Mouse (Mus musculus): ENCODE data around the gene Frg2f1.
"Not testable (repeated sequence)": the region's sequence is repeated elsewhere in the genome, so short reads cannot be mapped to it uniquely, and the experiment has no call there.

Frg2f1 gene

GRCm38 (mm10) chr4:119539031-119539824 lies at the start of gene Frg2f1:
Frg2f1 (minus strand) TSS chr4:119539529.
- DNase-seq (ENCODE audit: low spot score) = peak; percentile 95

DNA sequence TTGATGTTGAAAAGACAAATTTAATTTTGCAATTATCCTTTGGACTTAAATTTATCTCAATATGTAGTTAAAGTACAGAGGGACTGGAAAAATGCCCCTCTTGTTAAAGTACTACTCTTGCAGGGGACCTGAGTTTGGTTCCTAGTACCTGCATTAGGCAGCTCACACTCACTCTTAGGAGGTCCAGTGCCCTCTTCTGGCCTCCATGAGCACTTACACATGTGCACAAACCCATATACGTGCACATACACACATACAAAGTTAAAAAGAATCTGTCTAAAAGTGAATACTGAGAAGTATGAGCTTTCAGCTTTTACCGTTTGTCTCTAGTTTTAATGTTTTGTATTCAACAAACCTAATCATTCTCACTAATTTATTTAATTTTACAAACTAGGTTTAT lies 48.7 kb upstream of the Frg2f1 start:
- DNase-seq (ENCODE audit: low spot score) = no peak

GRCm38 (mm10) chr4:119575459-119575858 lies 36.1 kb upstream of the Frg2f1 start:
- no peak for DNase-seq (ENCODE audit: low spot score)

GRCm38 (mm10) chr4:119574504-119574903 lies 35.2 kb upstream of the Frg2f1 start:
- DNase-seq (ENCODE audit: low spot score) = no peak

GRCm38 (mm10) chr4:119572682-119573081 lies 33.4 kb upstream of the Frg2f1 start:
- no peak for DNase-seq (ENCODE audit: low spot score)

- no peak for DNase-seq (ENCODE audit: low spot score)
Observed at GRCm38 (mm10) chr4:119566322-119566835, 27.1 kb upstream of the Frg2f1 start.

GRCm38 (mm10) chr4:119563136-119563535 lies 23.8 kb upstream of the Frg2f1 start:
- DNase-seq (ENCODE audit: low spot score) = no peak

GRCm38 (mm10) chr4:119555466-119555865 lies 16.1 kb upstream of the Frg2f1 start:
- no peak for DNase-seq (ENCODE audit: low spot score)

DNA sequence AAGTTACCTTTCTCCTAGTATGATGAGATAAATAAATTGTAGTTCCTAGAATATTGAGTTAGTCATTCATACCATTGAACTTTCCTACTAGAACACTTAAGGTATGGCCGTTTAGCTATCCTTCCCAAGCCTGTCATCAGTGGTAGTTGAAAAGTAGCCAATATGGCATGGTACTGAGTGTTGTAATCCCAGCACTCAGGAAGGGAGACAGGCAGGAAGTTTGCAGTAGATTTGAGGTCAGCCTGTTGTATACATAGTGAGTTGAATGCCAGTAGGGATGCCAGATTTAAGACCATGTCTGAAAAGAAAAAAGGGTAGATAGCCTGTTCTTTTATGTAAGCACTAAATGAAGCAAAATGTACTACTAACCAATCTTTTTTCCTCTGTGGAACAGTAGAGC lies 11.5 kb upstream of the Frg2f1 start:
- DNase-seq (ENCODE audit: low spot score) = no peak

DNA sequence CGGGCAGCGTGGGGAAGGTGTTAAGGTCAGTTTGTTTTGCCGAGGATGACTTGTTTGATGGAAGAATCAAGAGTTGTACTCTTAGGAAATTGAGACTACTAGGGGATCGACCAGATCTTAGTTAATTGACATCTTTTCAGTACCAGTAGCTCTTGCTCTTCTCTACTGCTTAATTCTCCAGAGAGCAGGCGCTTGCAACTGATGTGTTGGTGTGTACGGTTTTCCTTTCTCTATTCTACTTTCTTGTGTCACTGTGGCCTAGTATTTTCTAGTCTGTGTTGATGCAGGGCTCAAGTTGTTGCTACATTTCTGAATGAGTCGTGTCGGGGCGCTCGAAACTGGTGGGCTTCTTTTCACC lies 1.2 kb upstream of the Frg2f1 start:
- DNase-seq (ENCODE audit: low spot score) = no peak

DNA sequence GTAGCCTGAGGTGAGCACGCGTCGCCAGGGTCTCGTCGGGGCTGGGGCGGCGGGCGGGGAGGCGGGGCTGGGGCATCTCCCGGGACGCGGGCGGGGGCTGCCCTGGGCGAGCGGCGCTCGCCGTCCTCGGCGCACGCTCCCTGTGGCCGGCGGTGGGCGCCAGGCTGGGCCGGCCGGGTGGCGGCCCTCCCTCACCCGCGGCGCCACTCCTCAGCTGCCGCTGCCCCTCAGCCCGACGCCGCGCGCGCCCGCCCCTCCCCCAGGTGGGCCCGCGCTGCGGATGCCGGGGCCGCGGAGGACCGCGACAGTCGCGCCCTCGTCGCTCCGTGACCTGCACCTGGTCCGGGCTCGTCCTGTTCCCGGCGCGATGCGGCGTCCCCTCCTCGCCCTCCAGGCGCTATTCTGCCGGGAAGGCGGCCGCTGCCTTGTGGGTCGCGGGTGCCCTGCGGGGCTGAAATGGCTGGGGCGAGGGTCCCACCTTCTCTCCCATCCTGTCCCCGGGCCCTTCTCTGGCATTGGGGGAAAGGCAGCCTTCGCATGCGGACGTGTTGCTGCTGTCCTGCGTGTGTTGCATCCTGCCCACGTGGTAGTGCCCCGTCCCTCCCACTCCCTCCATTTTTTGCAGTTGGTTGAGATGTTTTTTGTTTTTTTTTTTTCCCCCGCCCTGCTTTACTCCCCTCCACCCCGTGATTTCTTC lies 655 bp upstream of the Frg2f1 start:
- peak; percentile 38 for DNase-seq (ENCODE audit: low spot score)

DNA sequence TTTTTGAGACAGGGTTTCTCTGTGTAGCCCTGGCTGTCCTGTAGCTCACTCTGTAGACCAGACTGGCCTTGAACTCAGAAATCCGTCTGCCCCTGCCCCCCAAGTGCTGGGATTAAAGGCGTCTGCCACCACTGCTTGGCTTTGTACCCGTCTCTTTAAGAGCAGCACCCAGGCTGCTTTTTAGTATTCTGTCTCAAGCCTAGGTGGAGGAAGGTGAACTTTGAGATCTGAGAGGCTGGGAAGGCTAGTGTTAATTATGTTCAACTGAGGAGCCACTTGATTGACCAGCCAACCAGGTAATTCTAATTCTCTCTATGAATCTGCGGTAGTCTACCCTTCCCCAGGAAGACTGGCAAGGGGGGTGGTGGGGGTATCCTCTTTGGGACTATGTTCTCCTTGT lies 1.9 kb downstream of the Frg2f1 start:
- DNase-seq (ENCODE audit: low spot score) = no peak

GRCm38 (mm10) chr4:119536615-119537014 lies 2.7 kb downstream of the Frg2f1 start, which contains the start of gene Foxj3:
Foxj3 (plus strand) TSS chr4:119537004.
- not testable (repeated sequence) for DNase-seq (ENCODE audit: low spot score)

DNA sequence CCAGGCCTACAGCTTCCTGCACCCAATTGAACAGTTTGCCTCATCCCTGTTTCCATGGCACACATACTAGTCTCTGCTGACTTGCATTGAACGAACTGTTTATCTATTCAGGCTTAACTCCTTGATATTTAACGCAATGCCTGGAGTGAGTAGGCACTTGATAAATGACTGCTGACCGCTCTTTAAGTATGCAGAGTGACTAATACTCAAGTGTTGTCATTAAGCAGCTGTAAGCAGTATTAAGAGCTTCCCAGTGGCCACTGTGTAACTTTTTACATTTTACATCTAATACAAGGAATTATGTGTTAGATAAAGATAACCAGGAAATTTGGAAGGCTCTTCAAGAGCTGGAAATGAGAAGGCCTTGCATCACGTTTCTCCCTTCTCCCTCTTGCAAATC lies 4.2 kb downstream of the Frg2f1 start:
- DNase-seq (ENCODE audit: low spot score) = no peak

- DNase-seq (ENCODE audit: low spot score) = no peak
Observed at GRCm38 (mm10) chr4:119531813-119532212, 7.5 kb downstream of the Frg2f1 start.

DNA sequence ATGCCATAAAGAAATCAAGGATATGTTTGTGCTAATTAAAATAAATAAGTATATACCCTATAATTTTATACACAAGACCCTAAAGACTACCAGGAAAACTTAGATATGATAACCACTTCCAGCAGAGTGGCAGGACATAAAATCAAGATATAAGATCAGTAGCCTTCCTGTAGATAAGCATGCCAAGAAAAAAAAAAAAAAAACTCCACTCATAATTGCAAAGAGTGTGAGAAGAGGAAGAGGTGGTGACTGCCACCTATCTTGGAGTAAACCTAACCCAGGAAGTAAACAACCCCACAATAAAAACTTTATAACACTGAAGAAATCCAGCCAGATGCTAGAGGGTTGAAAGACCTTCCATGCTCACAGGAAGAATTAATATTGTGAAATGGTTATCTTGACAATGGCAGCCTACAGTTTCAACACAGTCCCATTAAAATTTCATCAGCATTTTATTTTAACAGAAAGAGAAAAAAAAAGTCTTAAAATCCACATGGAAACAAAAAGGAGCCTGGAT lies 12.9 kb downstream of the Frg2f1 start:
- DNase-seq (ENCODE audit: low spot score) = no peak

- no peak for DNase-seq (ENCODE audit: low spot score)
Observed at GRCm38 (mm10) chr4:119524466-119524865, 14.9 kb downstream of the Frg2f1 start.

GRCm38 (mm10) chr4:119524010-119524409 lies 15.3 kb downstream of the Frg2f1 start:
- DNase-seq (ENCODE audit: low spot score) = no peak

GRCm38 (mm10) chr4:119523575-119523974 lies 15.8 kb downstream of the Frg2f1 start:
- no peak for DNase-seq (ENCODE audit: low spot score)

- DNase-seq (ENCODE audit: low spot score) = no peak
Observed at GRCm38 (mm10) chr4:119512731-119513141, 26.6 kb downstream of the Frg2f1 start.

GRCm38 (mm10) chr4:119511591-119511990 lies 27.7 kb downstream of the Frg2f1 start:
- DNase-seq (ENCODE audit: low spot score) = no peak

GRCm38 (mm10) chr4:119498319-119498848 lies 40.9 kb downstream of the Frg2f1 start:
- DNase-seq (ENCODE audit: low spot score) = no peak

GRCm38 (mm10) chr4:119492933-119493327 lies 46.4 kb downstream of the Frg2f1 start:
- DNase-seq (ENCODE audit: low spot score) = no peak

All from urinary bladder, postnatal 14 days (tissue).